Mouse (Mus musculus) heart, adult 2 months (tissue): ENCODE measurements at regions not wholly inside any gene's neighbourhood (a gene's known extent, or its start where the extent isn't known, plus 50 kb on each side); places are given as distances from the start of the nearest gene placed in this dataset.

Experiments used
- DNase-seq, 2 experiments: peaks; one replicate each; pipeline ENCODE4 v3.0.0; 2021
- H3K27ac ChIP-seq: fragments of 200-600 bp; 2 replicates; pipeline ENCODE4 v1.8.1; 2022
- H3K27me3 ChIP-seq: fragments of 200-500 bp; 2 replicates; pipeline ENCODE4 v1.6.1; 2012; ENCODE audit warnings: mild to moderate bottlenecking, low read length, inconsistent platforms, mixed read lengths; ENCODE audit not compliant: control insufficient read depth, insufficient read depth
- H3K36me3 ChIP-seq: fragments of 200-500 bp; 2 replicates; pipeline ENCODE4 v1.6.1; 2012; ENCODE audit warnings: low read length, inconsistent platforms; ENCODE audit not compliant: control insufficient read depth, insufficient read depth
- H3K4me1 ChIP-seq: fragments of 200-500 bp; 2 replicates; pipeline ENCODE4 v1.6.1; 2011; ENCODE audit warnings: low read length; ENCODE audit not compliant: control insufficient read depth, insufficient read depth
- H3K4me3 ChIP-seq: fragments of 200-600 bp; 2 replicates; pipeline ENCODE4 v1.8.1; 2022
- H3K79me2 ChIP-seq: fragments of 200-500 bp; replicated peaks from 2 replicates; pipeline ENCODE4 v1.6.1; 2012; ENCODE audit warnings: mild to moderate bottlenecking, inconsistent platforms, low read length, moderate library complexity, mixed read lengths; ENCODE audit not compliant: control insufficient read depth, insufficient read depth
- H3K9ac ChIP-seq: fragments of 200-500 bp; 2 replicates; pipeline ENCODE4 v1.6.1; 2012; ENCODE audit warnings: low read depth, mild to moderate bottlenecking, control low read depth, inconsistent platforms, low read length, mixed read lengths
- CTCF ChIP-seq: fragments of 200-600 bp; IDR thresholded peaks from 2 replicates; pipeline ENCODE4 v1.8.1; 2022; ENCODE audit warnings: antibody characterized with exemption, mild to moderate bottlenecking, moderate library complexity
- EP300 ChIP-seq: fragments of 200-500 bp; IDR thresholded peaks from 2 replicates; pipeline ENCODE4 v1.6.1; 2011; ENCODE audit warnings: low read depth, low read length, control low read depth; ENCODE audit not compliant: insufficient read depth
- POLR2A ChIP-seq: fragments of 200-500 bp; IDR thresholded peaks from 2 replicates; pipeline ENCODE4 v1.6.1; 2011; ENCODE audit warnings: mild to moderate bottlenecking, low read depth, low read length, control low read depth; ENCODE audit not compliant: insufficient read depth
- WGBS: fragments of 180-500 bp; shearing (Covaris S2); methylation state at CpG from one replicate; pipeline ENCODE4 v1.1.7; 2018; 5-methylcytosine and 5-hydroxymethylcytosine counted together
- intact Hi-C: fragments of 180-260 bp; cut with DNase I; formaldehyde crosslinking; loops from one replicate; pipeline ENCODE4 v1.15.1; 2025

DNA sequence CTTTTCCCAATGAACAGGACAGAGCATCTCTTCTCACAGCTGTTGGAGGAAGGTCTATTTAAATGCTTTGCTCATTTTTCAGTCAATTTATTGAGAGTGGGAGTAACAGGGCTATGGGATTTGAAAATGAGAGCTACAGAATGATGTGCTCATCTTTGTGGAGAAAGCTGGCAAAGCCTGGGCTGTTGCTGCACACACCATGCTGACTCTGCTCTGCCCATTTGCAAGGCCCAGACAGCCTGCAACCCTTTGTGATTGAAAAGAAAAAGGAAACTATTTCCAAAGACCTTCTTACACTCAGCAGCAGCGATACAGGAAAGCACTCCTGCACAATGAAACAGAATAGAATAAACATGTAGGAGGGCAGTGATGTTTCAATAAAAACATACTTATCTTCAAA is 231.5 kb upstream of the B3gat1 start:
- 38% methylated on average over 1 of the region's 1 CpGs for WGBS
- H3K4me1 ChIP-seq: no peaks in the 10 kb centered on the region
- no peaks in the 10 kb centered on the region for H3K36me3 ChIP-seq
- H3K27ac ChIP-seq: no peak overlapping the region
- no peaks in the 10 kb centered on the region for H3K27me3 ChIP-seq
- intact Hi-C loops: no loop called here
- H3K79me2 ChIP-seq: no peaks in the 10 kb centered on the region
- H3K4me3 ChIP-seq: no peak overlapping the region
- TF ChIP-seq EP300 (no peak), CTCF (no peak), POLR2A (no peak)
- H3K9ac ChIP-seq: no peak overlapping the region
- no peak for DNase-seq

DNA sequence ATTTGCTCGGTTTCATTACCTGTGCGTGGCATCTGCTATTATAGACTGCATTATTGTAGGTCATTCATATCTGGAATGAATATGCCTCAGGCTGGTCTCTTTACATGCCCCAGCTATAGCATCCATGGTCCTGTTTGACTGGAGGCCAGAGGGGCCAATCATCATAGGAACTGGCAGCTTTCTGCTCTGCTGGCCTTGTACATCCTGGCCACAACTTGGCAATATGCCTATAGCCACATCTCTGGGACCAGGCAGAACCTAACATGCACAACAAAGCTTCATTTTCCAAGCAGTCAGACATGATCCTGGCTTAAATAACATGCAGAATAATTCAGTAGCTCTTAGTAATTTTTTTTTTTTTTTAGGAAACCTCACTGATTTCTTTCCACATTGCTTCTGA is 227.6 kb upstream of the B3gat1 start:
- Histone ChIP-seq H3K4me3 (no peak overlapping the region), H3K27ac (no peak overlapping the region), H3K79me2 (no peaks in the 10 kb centered on the region), H3K9ac (no peak overlapping the region), H3K4me1 (no peaks in the 10 kb centered on the region), H3K27me3 (no peaks in the 10 kb centered on the region), H3K36me3 (no peaks in the 10 kb centered on the region)
- DNase-seq: no peak
- WGBS: 75% methylated on average over 2 of the region's 2 CpGs
- TF ChIP-seq EP300: no peak
- no peak for TF ChIP-seq POLR2A
- no peak for TF ChIP-seq CTCF
- intact Hi-C loops: no loop called here

DNA sequence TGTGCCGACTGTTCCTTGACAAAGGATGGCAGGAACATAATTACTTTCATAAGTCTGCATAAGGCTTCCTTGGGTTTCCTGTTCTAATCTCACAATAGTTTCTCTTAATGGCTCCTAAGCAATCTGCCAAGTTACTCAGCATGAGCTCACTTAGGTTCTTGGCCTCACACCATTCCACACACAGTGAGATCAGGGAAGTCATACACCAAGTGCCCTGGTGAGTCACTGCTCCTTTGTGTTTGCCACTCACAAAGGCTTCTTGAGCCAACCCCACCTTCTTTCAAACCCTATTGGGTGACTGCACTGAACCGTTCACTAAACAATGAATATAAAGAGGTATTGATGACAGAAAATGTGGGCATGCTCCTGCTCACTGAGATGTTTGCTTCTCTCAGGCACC is 214.9 kb upstream of the B3gat1 start:
- no peaks in the 10 kb centered on the region for H3K36me3 ChIP-seq
- peaks cover 3% of the 10 kb centered on the region for H3K4me1 ChIP-seq
- no peak overlapping the region for H3K27ac ChIP-seq
- intact Hi-C loops: no loop called here
- TF ChIP-seq POLR2A (no peak), CTCF (no peak), EP300 (no peak)
- H3K27me3 ChIP-seq: no peaks in the 10 kb centered on the region
- H3K9ac ChIP-seq: no peak overlapping the region
- 65% methylated on average over 2 of the region's 2 CpGs for WGBS
- DNase-seq: peak in 1 of 2 experiments; percentile 16
- H3K4me3 ChIP-seq: no peak overlapping the region
- H3K79me2 ChIP-seq: no peaks in the 10 kb centered on the region

DNA sequence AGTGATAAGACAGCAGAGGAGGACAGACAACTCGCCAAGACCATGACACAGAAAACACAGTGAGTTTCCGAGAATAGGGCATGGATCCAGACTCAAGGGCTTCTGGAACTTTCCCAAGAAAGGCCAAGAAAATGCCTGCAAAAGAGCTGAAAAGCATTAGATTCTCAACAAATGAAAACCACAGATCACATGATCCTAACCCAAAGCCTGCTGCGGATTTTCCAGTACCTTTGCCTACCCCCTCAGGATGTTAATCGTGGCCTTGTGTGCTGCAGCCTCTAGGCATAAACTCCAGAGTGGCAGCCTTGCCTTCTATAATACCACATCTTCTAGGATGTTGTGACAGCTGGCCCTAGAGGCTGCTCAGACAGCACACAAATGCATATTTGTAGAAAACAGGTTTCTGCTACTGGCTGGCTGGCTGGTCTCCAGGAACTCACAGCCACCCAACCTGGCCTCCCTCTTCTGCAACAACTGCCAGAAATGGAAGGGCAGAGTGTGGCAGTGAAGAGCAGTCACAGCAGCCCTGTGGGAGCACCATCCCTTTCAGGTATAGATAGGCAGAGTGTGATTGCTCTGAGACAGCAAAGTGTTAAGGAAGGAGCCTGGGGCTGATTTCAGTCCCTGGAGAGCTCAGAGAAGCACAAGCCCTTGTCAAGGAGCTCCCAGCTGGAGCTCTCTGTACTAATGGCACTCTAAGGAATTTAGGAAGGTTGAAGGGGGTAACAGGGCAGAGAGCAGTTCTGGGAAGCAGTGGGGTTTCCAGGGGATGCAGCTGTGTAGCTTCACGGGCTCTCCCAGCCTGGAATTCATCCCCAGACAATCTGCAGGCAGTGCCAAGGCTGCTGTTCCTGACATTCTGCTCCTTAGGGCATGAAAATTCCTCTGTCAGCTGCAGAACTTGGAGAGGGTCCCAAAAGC is 213.7 kb upstream of the B3gat1 start:
- intact Hi-C loops: no loop called here
- H3K4me1 ChIP-seq: peaks cover 3% of the 10 kb centered on the region
- H3K79me2 ChIP-seq: no peaks in the 10 kb centered on the region
- H3K27ac ChIP-seq: no peak overlapping the region
- DNase-seq: peak; percentile 25 to 33
- no peaks in the 10 kb centered on the region for H3K36me3 ChIP-seq
- WGBS: 31% methylated on average over 5 of the region's 5 CpGs
- no peak overlapping the region for H3K4me3 ChIP-seq
- no peak overlapping the region for H3K9ac ChIP-seq
- no peaks in the 10 kb centered on the region for H3K27me3 ChIP-seq
- TF ChIP-seq CTCF (no peak), POLR2A (no peak), EP300 (no peak)

DNA sequence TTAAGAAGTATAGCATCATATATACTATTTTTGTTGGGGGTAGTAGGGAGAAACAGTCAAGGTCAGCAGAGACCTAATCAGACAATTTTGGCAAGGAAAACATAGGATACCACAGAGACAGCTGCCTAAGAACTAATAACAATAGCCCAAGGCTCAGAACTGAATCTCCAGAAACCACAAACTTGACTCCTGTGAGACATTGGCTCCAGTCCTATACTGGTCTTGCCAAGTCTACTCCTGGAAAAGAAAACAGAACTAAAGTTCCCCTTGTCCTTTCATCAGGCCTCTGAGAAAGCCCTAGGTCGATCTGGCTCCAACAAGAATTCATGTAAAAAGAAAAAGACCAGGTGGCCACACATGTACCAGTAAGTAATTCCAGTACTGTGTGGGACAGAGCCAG is 209.4 kb upstream of the B3gat1 start:
- Histone ChIP-seq H3K4me3 (no peak overlapping the region), H3K27ac (no peak overlapping the region), H3K9ac (no peak overlapping the region), H3K4me1 (peaks cover 3% of the 10 kb centered on the region), H3K27me3 (no peaks in the 10 kb centered on the region), H3K36me3 (no peaks in the 10 kb centered on the region), H3K79me2 (no peaks in the 10 kb centered on the region)
- TF ChIP-seq EP300: no peak
- no peak for TF ChIP-seq POLR2A
- TF ChIP-seq CTCF: no peak
- WGBS: 10% methylated on average over 1 of the region's 1 CpGs
- peak in 1 of 2 experiments; percentile 14 for DNase-seq
- intact Hi-C loops: no loop called here

DNA sequence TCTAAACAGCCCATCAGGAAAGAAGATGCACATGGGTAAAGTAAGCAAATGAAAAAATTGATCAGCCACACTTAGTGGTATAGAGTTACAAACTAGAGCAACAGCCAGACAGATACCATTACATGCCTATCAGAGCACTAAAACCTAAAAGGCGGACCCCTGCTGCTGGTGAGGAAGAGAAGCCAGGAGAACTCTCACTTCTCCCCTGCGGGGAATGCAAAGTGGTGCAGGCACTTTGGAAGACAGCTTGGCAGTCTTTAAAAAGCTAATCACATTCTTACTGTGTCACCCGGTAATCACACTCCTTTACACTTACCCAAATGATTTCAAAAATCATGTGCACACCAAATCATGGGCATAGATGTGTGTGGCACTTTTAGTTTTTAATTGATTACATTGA is 204.8 kb upstream of the B3gat1 start:
- no peaks in the 10 kb centered on the region for H3K36me3 ChIP-seq
- H3K27me3 ChIP-seq: no peaks in the 10 kb centered on the region
- no peaks in the 10 kb centered on the region; the same call in 1 of the 2 replicates for H3K4me1 ChIP-seq
- WGBS: 11% methylated on average over 3 of the region's 3 CpGs
- no peak overlapping the region for H3K9ac ChIP-seq
- H3K79me2 ChIP-seq: no peaks in the 10 kb centered on the region
- H3K27ac ChIP-seq: no peak overlapping the region
- H3K4me3 ChIP-seq: no peak overlapping the region
- DNase-seq: no peak
- TF ChIP-seq CTCF (no peak), EP300 (no peak), POLR2A (no peak)
- intact Hi-C loops: no loop called here
